Mouse (Mus musculus) cerebellum, adult 2 months (tissue): ENCODE data around the gene Rlbp1.

Experiments
- CTCF ChIP-seq: fragments of 200-500 bp; IDR thresholded peaks from 2 replicates; pipeline ENCODE4 v1.5.1; 2011; ENCODE audit warnings: low read depth, mild to moderate bottlenecking, control low read depth, low read length, moderate library complexity, borderline replicate concordance; ENCODE audit not compliant: insufficient read depth
- POLR2A ChIP-seq: fragments of 200-500 bp; IDR thresholded peaks from 2 replicates; pipeline ENCODE4 v1.6.1; 2011; ENCODE audit warnings: low read length, control low read depth, borderline replicate concordance; ENCODE audit not compliant: insufficient read depth

DNA sequence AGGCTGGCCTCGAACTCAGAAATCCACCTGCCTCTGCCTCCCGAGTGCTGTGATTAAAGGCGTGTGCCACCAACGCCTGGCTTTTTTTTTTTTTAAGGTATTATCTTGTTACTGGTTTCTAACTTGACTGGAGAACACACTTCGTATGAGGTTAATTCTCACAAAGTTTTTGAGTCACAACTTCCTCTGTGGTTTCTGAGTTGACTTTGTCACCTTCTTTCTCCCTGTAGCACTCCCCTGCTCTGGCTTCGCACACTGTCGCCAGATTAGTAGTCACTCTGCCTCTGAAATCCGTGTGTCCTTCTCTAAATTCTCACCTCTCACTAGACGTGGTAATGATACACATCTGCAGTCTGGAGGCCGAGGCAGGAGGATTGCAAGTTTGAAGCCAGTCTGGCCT is 36.0 kb upstream of the Rlbp1 start:
- TF ChIP-seq CTCF (no peak), POLR2A (no peak)
